9 mouse cellular contexts compared by ENCODE assay signal in genomic region chr15:98990669-98991539, GRCm38 (mm10). TPM values are rescaled to one million over a fixed set of nuclear protein-coding genes. Genes with fewer than 3 reads are reported as not detected.
DNase-seq lines count a peak whose midpoint lies in the region; ATAC-seq and TF ChIP-seq lines count a peak whose summit lies in the region.
"Had no signal": no experiment of that assay in that cellular context is flagged by ENCODE, and none has a peak within 500 bp of the region (broad histone marks: within the 10 kb centered on the region; RNA-seq: fewer than 3 reads in every experiment).

No protein-coding gene starts in this region.

- no peak for ATAC-seq in heart, embryonic 13.5 days (ENCODE audit: extremely low read depth, insufficient number of reproducible peaks, low FRiP score, low TSS enrichment)
- no peak for ATAC-seq in midbrain, embryonic 16.5 days
- ATAC-seq in CD4-positive, CD25-positive, alpha-beta regulatory T cell, adult 4 months: no peak
- no peak for ATAC-seq in megakaryocyte-erythroid progenitor cell, adult 5-6 weeks (replicated peaks; ENCODE audit: low FRiP score, low TSS enrichment, poor library complexity, severe bottlenecking)

- peak; percentile 51 for DNase-seq in gastrocnemius, adult 2 months
- no peak for DNase-seq in gastrocnemius, postnatal 10 days
- DNase-seq in MN1 (ENCODE audit: low spot score): peak; percentile 62
- no peak for DNase-seq in adrenal gland, adult (ENCODE audit: inconsistent age in 2 of 2, low spot score in 1 of 2)

- intact Hi-C loops in gastrocnemius, adult 2 months (cut with DNase I): no loop called here

- H3K4me3 ChIP-seq in gastrocnemius, adult 2 months: peak overlapping the region; percentile 23
- no peak overlapping the region for H3K4me3 ChIP-seq in heart, embryonic 13.5 days
- peak overlapping the region; percentile 48 for H3K4me3 ChIP-seq in midbrain, embryonic 16.5 days (ENCODE audit: low read depth, low read length)

- H3K27ac ChIP-seq in gastrocnemius, adult 2 months: peak overlapping the region; percentile 99
- peak overlapping the region; percentile 97 for H3K27ac ChIP-seq in heart, embryonic 13.5 days (replicated peaks)
- H3K27ac ChIP-seq in midbrain, embryonic 16.5 days (ENCODE audit: low read length): peak overlapping the region; percentile 98

- H3K9ac ChIP-seq in heart, embryonic 13.5 days: peak overlapping the region; percentile 86
- H3K9ac ChIP-seq in midbrain, embryonic 16.5 days (ENCODE audit: low read depth, low read length): peak overlapping the region; percentile 82

- TF ChIP-seq CTCF in gastrocnemius, adult 2 months (IDR thresholded peaks at IDR 0.05): no peak

- WGBS in heart, embryonic 13.5 days: 31% methylated on average over 15 of the region's 15 CpGs
- 7% methylated on average over 15 of the region's 15 CpGs for WGBS in midbrain, embryonic 16.5 days

- H3K27me3 ChIP-seq in heart, embryonic 13.5 days (replicated peaks): no peaks in the 10 kb centered on the region
- H3K27me3 ChIP-seq in midbrain, embryonic 16.5 days (ENCODE audit: control insufficient read depth, insufficient read depth, low read depth, low read length): no peaks in the 10 kb centered on the region

- peak overlapping the region; percentile 69 for H3K4me2 ChIP-seq in heart, embryonic 13.5 days
- H3K4me2 ChIP-seq in midbrain, embryonic 16.5 days (ENCODE audit: low read length): peak overlapping the region; percentile 93

- no peaks in the 10 kb centered on the region for H3K9me3 ChIP-seq in heart, embryonic 13.5 days
- no peaks in the 10 kb centered on the region for H3K9me3 ChIP-seq in midbrain, embryonic 16.5 days (replicated peaks; ENCODE audit: control insufficient read depth, low read length, poor library complexity, severe bottlenecking)

- H3K4me1 ChIP-seq in heart, embryonic 13.5 days: peaks cover 75% of the 10 kb centered on the region
- H3K4me1 ChIP-seq in midbrain, embryonic 16.5 days (ENCODE audit: control insufficient read depth, insufficient read depth, low read length): peaks cover 57% of the 10 kb centered on the region

- H3K36me3 ChIP-seq in heart, embryonic 13.5 days: no peaks in the 10 kb centered on the region
- no peaks in the 10 kb centered on the region for H3K36me3 ChIP-seq in midbrain, embryonic 16.5 days (ENCODE audit: control insufficient read depth, insufficient read depth, low read length)

RNA-seq across cellular contexts. Expression of gene Tuba1a, which starts 37.4 kb away (rescaled TPM):
- total RNA-seq in gastrocnemius, adult 2 months (2021): 10 to 100 TPM; 17.1 to 43.2 TPM
- 100 to 1,000 TPM; 171 to 195 TPM for total RNA-seq in gastrocnemius, postnatal 10 days (2021)
- 1,012 and 1,030 TPM in 2 replicates for polyA plus RNA-seq in heart, embryonic 13.5 days (2015; fragmentation: Nextera tagmentation; extraction: Ambion mirVana)
- 17,735 and 17,910 TPM in 2 replicates for polyA plus RNA-seq in midbrain, embryonic 16.5 days (2015; fragmentation: Nextera tagmentation; extraction: Ambion mirVana)
- polyA plus RNA-seq in CD4-positive, CD25-positive, alpha-beta regulatory T cell, adult 4 months (2017; shearing (Covaris generic)): 100 to 1,000 TPM; 212 to 259 TPM
- 4.5 and 10.2 TPM in 2 replicates for total RNA-seq in megakaryocyte-erythroid progenitor cell, adult 5-6 weeks (2014; fragmentation: Nextera tagmentation)
- 9.7 and 16.0 TPM in 2 replicates for total RNA-seq in megakaryocyte-erythroid progenitor cell, adult 5-6 weeks (2017)

RNA-seq across cellular contexts. Expression of gene Gm49450, which starts 37.6 kb away (rescaled TPM):
- total RNA-seq in gastrocnemius, adult 2 months (2021): not detected
- total RNA-seq in gastrocnemius, postnatal 10 days (2021): not detected
- polyA plus RNA-seq in heart, embryonic 13.5 days (2015; fragmentation: Nextera tagmentation; extraction: Ambion mirVana): not detected in 2 replicates
- polyA plus RNA-seq in midbrain, embryonic 16.5 days (2015; fragmentation: Nextera tagmentation; extraction: Ambion mirVana): not detected in 2 replicates
- polyA plus RNA-seq in CD4-positive, CD25-positive, alpha-beta regulatory T cell, adult 4 months (2017; shearing (Covaris generic)): not detected
- total RNA-seq in megakaryocyte-erythroid progenitor cell, adult 5-6 weeks (2014; fragmentation: Nextera tagmentation): not detected in 2 replicates
- not detected in 2 replicates for total RNA-seq in megakaryocyte-erythroid progenitor cell, adult 5-6 weeks (2017)
- total RNA-seq: hematopoietic stem cell, adult 5-6 weeks had no signal

RNA-seq across cellular contexts. Expression of gene Tuba1c, which starts 38.8 kb away (rescaled TPM):
- 1 to 10 TPM; 7.1 to 7.7 TPM for total RNA-seq in gastrocnemius, adult 2 months (2021)
- total RNA-seq in gastrocnemius, postnatal 10 days (2021): 10 to 100 TPM; 31.9 to 39.8 TPM
- 150 and 158 TPM in 2 replicates for polyA plus RNA-seq in heart, embryonic 13.5 days (2015; fragmentation: Nextera tagmentation; extraction: Ambion mirVana)
- 11.6 and 12.5 TPM in 2 replicates for polyA plus RNA-seq in midbrain, embryonic 16.5 days (2015; fragmentation: Nextera tagmentation; extraction: Ambion mirVana)
- 100 to 1,000 TPM in 1 of 2 experiments, 10 to 100 TPM in 1; 74.6 to 131 TPM for polyA plus RNA-seq in CD4-positive, CD25-positive, alpha-beta regulatory T cell, adult 4 months (2017; shearing (Covaris generic))
- 85.6 and 109 TPM in 2 replicates for total RNA-seq in megakaryocyte-erythroid progenitor cell, adult 5-6 weeks (2014; fragmentation: Nextera tagmentation)
- total RNA-seq in megakaryocyte-erythroid progenitor cell, adult 5-6 weeks (2017): 34.5 and 41.4 TPM in 2 replicates

RNA-seq across cellular contexts. Expression of gene Tuba1b, which starts 56.5 kb away (rescaled TPM):
- 10 to 100 TPM; 15.8 to 33.9 TPM for total RNA-seq in gastrocnemius, adult 2 months (2021)
- total RNA-seq in gastrocnemius, postnatal 10 days (2021): 100 to 1,000 TPM; 188 to 204 TPM
- 1,584 and 1,655 TPM in 2 replicates for polyA plus RNA-seq in heart, embryonic 13.5 days (2015; fragmentation: Nextera tagmentation; extraction: Ambion mirVana)
- 1,165 and 1,361 TPM in 2 replicates for polyA plus RNA-seq in midbrain, embryonic 16.5 days (2015; fragmentation: Nextera tagmentation; extraction: Ambion mirVana)
- 100 to 1,000 TPM; 419 to 534 TPM for polyA plus RNA-seq in CD4-positive, CD25-positive, alpha-beta regulatory T cell, adult 4 months (2017; shearing (Covaris generic))
- 2,322 and 3,225 TPM in 2 replicates for total RNA-seq in megakaryocyte-erythroid progenitor cell, adult 5-6 weeks (2014; fragmentation: Nextera tagmentation)
- 801 and 969 TPM in 2 replicates for total RNA-seq in megakaryocyte-erythroid progenitor cell, adult 5-6 weeks (2017)

Comparison
In these comparisons a context has a peak if more than half of its experiments do, and no peak if none do; other contexts are left out.
1. DNase-seq: peak in gastrocnemius, adult 2 months (single experiment) and MN1 (single experiment); none in gastrocnemius, postnatal 10 days (single experiment) and adrenal gland, adult (0 of 2).
2. Peak in every context shown above with its lines, with median percentiles within 50 percentile points of each other: H3K27ac ChIP-seq.